Mouse (Mus musculus): ENCODE measurements around the gene Rnf212b. TPM values are rescaled to one million over a fixed set of nuclear protein-coding genes. Genes with fewer than 3 reads are reported as not detected.
A peak's percentile ranks its signal among the peaks of the same experiment; 100 is the strongest.

Gene Rnf212b
- polyA plus RNA-seq, 1 experiment from 2014 or later: not detected

GRCm38 (mm10) chr14:54868026-54868425 lies 54.1 kb downstream of the Rnf212b start:
- Histone ChIP-seq H3K4me2 (replicated peaks; ENCODE audit: low read depth, low read length) (no peak overlapping the region), H3K9ac (replicated peaks; ENCODE audit: low read depth, low read length) (no peak overlapping the region), H3K36me3 (ENCODE audit: control insufficient read depth, insufficient read depth, low read length) (no peaks in the 10 kb centered on the region), H3K4me3 (ENCODE audit: low read depth, low read length) (no peak overlapping the region), H3K9me3 (ENCODE audit: control insufficient read depth, low read depth, low read length) (no peaks in the 10 kb centered on the region), H3K27ac (ENCODE audit: low read length) (no peak overlapping the region), H3K27me3 (ENCODE audit: control insufficient read depth, insufficient read depth, low read length) (no peaks in the 10 kb centered on the region), H3K4me1 (ENCODE audit: control insufficient read depth, insufficient read depth, low read length) (no peaks in the 10 kb centered on the region; the same call in 1 of the 2 replicates)
- ATAC-seq (ENCODE audit: insufficient number of reproducible peaks, insufficient read depth, low FRiP score, low read depth): no peak
- 87% methylated on average over 4 of the region's 4 CpGs for WGBS

- H3K27ac ChIP-seq (ENCODE audit: low read length): no peak within 1 kb of the TSS
- no peaks in the 10 kb centered on the region for H3K27me3 ChIP-seq (ENCODE audit: control insufficient read depth, insufficient read depth, low read length)
- ATAC-seq (ENCODE audit: insufficient number of reproducible peaks, insufficient read depth, low FRiP score, low read depth): no peak
- no peak within 1 kb of the TSS for H3K9ac ChIP-seq (replicated peaks; ENCODE audit: low read depth, low read length)
- H3K9me3 ChIP-seq (ENCODE audit: control insufficient read depth, low read depth, low read length): no peaks in the 10 kb centered on the region
- 82% methylated on average over 5 of the region's 5 CpGs for WGBS
- no peaks in the 10 kb centered on the region for H3K4me1 ChIP-seq (ENCODE audit: control insufficient read depth, insufficient read depth, low read length)
- H3K36me3 ChIP-seq (ENCODE audit: control insufficient read depth, insufficient read depth, low read length): no peaks in the 10 kb centered on the region; the same call in 1 of the 2 replicates
- no peak within 1 kb of the TSS for H3K4me2 ChIP-seq (replicated peaks; ENCODE audit: low read depth, low read length)
- no peak within 1 kb of the TSS for H3K4me3 ChIP-seq (ENCODE audit: low read depth, low read length)
Observed at GRCm38 (mm10) chr14:54870861-54871260, 56.9 kb downstream of the Rnf212b start, which contains the start of gene Homez. Gene Homez, minus strand, starts transcription at chr14:54870961.

- Histone ChIP-seq H3K27ac (ENCODE audit: low read length) (no peak overlapping the region), H3K36me3 (ENCODE audit: control insufficient read depth, insufficient read depth, low read length) (no peaks in the 10 kb centered on the region; the same call in 1 of the 2 replicates), H3K4me2 (replicated peaks; ENCODE audit: low read depth, low read length) (no peak overlapping the region), H3K4me3 (ENCODE audit: low read depth, low read length) (no peak overlapping the region), H3K9me3 (ENCODE audit: control insufficient read depth, low read depth, low read length) (no peaks in the 10 kb centered on the region), H3K27me3 (ENCODE audit: control insufficient read depth, insufficient read depth, low read length) (no peaks in the 10 kb centered on the region), H3K4me1 (ENCODE audit: control insufficient read depth, insufficient read depth, low read length) (peaks cover 5% of the 10 kb centered on the region; the same call in 1 of the 2 replicates), H3K9ac (replicated peaks; ENCODE audit: low read depth, low read length) (no peak overlapping the region)
- no peak for ATAC-seq (ENCODE audit: insufficient number of reproducible peaks, insufficient read depth, low FRiP score, low read depth)
- 88% methylated on average over 3 of the region's 3 CpGs for WGBS
Observed at GRCm38 (mm10) chr14:54874165-54874564, 60.2 kb downstream of the Rnf212b start.

- H3K9ac ChIP-seq (replicated peaks; ENCODE audit: low read depth, low read length): peak overlapping the region; percentile 57
- peaks cover 5% of the 10 kb centered on the region; the same call in 1 of the 2 replicates for H3K4me1 ChIP-seq (ENCODE audit: control insufficient read depth, insufficient read depth, low read length)
- peak overlapping the region; percentile 80; the same call in 1 of the 2 replicates for H3K27ac ChIP-seq (ENCODE audit: low read length)
- WGBS: 3% methylated on average over 36 of the region's 36 CpGs
- no peaks in the 10 kb centered on the region for H3K9me3 ChIP-seq (ENCODE audit: control insufficient read depth, low read depth, low read length)
- no peaks in the 10 kb centered on the region for H3K27me3 ChIP-seq (ENCODE audit: control insufficient read depth, insufficient read depth, low read length)
- H3K36me3 ChIP-seq (ENCODE audit: control insufficient read depth, insufficient read depth, low read length): no peaks in the 10 kb centered on the region; the same call in 1 of the 2 replicates
- H3K4me2 ChIP-seq (replicated peaks; ENCODE audit: low read depth, low read length): peak overlapping the region; percentile 96
- ATAC-seq (ENCODE audit: insufficient number of reproducible peaks, insufficient read depth, low FRiP score, low read depth): peak; percentile 34; the same call in 1 of the 2 replicates
- H3K4me3 ChIP-seq (ENCODE audit: low read depth, low read length): peak overlapping the region; percentile 71
Observed at GRCm38 (mm10) chr14:54875844-54876538, 62.0 kb downstream of the Rnf212b start.

- peak; percentile 87 for ATAC-seq (ENCODE audit: insufficient number of reproducible peaks, insufficient read depth, low FRiP score, low read depth)
- Histone ChIP-seq H3K27me3 (ENCODE audit: control insufficient read depth, insufficient read depth, low read length) (no peaks in the 10 kb centered on the region), H3K36me3 (ENCODE audit: control insufficient read depth, insufficient read depth, low read length) (no peaks in the 10 kb centered on the region; the same call in 1 of the 2 replicates), H3K4me1 (ENCODE audit: control insufficient read depth, insufficient read depth, low read length) (peaks cover 5% of the 10 kb centered on the region; the same call in 1 of the 2 replicates), H3K27ac (ENCODE audit: low read length) (peak overlapping the region; percentile 80; the same call in 1 of the 2 replicates), H3K4me2 (replicated peaks; ENCODE audit: low read depth, low read length) (peak overlapping the region; percentile 96), H3K4me3 (ENCODE audit: low read depth, low read length) (peak overlapping the region; percentile 71), H3K9ac (replicated peaks; ENCODE audit: low read depth, low read length) (peak overlapping the region; percentile 57), H3K9me3 (ENCODE audit: control insufficient read depth, low read depth, low read length) (no peaks in the 10 kb centered on the region)
- under 1% methylated on average over 60 of the region's 72 CpGs for whole genome bisulfite sequencing
Observed at GRCm38 (mm10) chr14:54876539-54877047, 62.7 kb downstream of the Rnf212b start.

- peak within 1 kb of the TSS; percentile 80; the same call in 1 of the 2 replicates for H3K27ac ChIP-seq (ENCODE audit: low read length)
- peak within 1 kb of the TSS; percentile 71 for H3K4me3 ChIP-seq (ENCODE audit: low read depth, low read length)
- no peaks in the 10 kb centered on the region; the same call in 1 of the 2 replicates for H3K36me3 ChIP-seq (ENCODE audit: control insufficient read depth, insufficient read depth, low read length)
- peak; percentile 75 for ATAC-seq (ENCODE audit: insufficient number of reproducible peaks, insufficient read depth, low FRiP score, low read depth)
- H3K9me3 ChIP-seq (ENCODE audit: control insufficient read depth, low read depth, low read length): no peaks in the 10 kb centered on the region
- peak within 1 kb of the TSS; percentile 57 for H3K9ac ChIP-seq (replicated peaks; ENCODE audit: low read depth, low read length)
- whole genome bisulfite sequencing: 0% methylated on average over 46 of the region's 61 CpGs
- H3K4me2 ChIP-seq (replicated peaks; ENCODE audit: low read depth, low read length): peak within 1 kb of the TSS; percentile 96
- peaks cover 5% of the 10 kb centered on the region; the same call in 1 of the 2 replicates for H3K4me1 ChIP-seq (ENCODE audit: control insufficient read depth, insufficient read depth, low read length)
- no peaks in the 10 kb centered on the region for H3K27me3 ChIP-seq (ENCODE audit: control insufficient read depth, insufficient read depth, low read length)
Observed at GRCm38 (mm10) chr14:54877048-54877715, 63.2 kb downstream of the Rnf212b start, which contains the start of gene Ppp1r3e. Gene Ppp1r3e, minus strand, starts transcription at chr14:54877550.

- Histone ChIP-seq H3K27me3 (ENCODE audit: control insufficient read depth, insufficient read depth, low read length) (no peaks in the 10 kb centered on the region), H3K4me1 (ENCODE audit: control insufficient read depth, insufficient read depth, low read length) (peaks cover 16% of the 10 kb centered on the region), H3K4me2 (replicated peaks; ENCODE audit: low read depth, low read length) (peak within 1 kb of the TSS; percentile 84), H3K4me3 (ENCODE audit: low read depth, low read length) (peak within 1 kb of the TSS; percentile 73), H3K27ac (ENCODE audit: low read length) (peak within 1 kb of the TSS; percentile 97), H3K9me3 (ENCODE audit: control insufficient read depth, low read depth, low read length) (no peaks in the 10 kb centered on the region), H3K36me3 (ENCODE audit: control insufficient read depth, insufficient read depth, low read length) (peaks cover 12% of the 10 kb centered on the region; the same call in 1 of the 2 replicates), H3K9ac (replicated peaks; ENCODE audit: low read depth, low read length) (peak within 1 kb of the TSS; percentile 79)
- under 1% methylated on average over 27 of the region's 27 CpGs for WGBS
- peak; percentile 84 for ATAC-seq (ENCODE audit: insufficient number of reproducible peaks, insufficient read depth, low FRiP score, low read depth)
Observed at GRCm38 (mm10) chr14:54883154-54884021, 69.4 kb downstream of the Rnf212b start, which contains the start of the genes Bcl2l2 and Gm20521. Gene Bcl2l2, plus strand, starts transcription at chr14:54883377. Gene Gm20521, plus strand, starts transcription at chr14:54883441.
